Mouse (Mus musculus) skeletal muscle tissue, adult 2 months (tissue): Measurements from ENCODE around the gene Macf1.
"Not testable (repeated sequence)": the region's sequence is repeated elsewhere in the genome, so short reads cannot be mapped to it uniquely, and the experiment has no call there.

Source experiments
- DNase-seq: peaks from one replicate; pipeline ENCODE4 v3.0.0-alpha.2; 2012; ENCODE audit warnings: low read depth, low spot score

Macf1 gene

DNA sequence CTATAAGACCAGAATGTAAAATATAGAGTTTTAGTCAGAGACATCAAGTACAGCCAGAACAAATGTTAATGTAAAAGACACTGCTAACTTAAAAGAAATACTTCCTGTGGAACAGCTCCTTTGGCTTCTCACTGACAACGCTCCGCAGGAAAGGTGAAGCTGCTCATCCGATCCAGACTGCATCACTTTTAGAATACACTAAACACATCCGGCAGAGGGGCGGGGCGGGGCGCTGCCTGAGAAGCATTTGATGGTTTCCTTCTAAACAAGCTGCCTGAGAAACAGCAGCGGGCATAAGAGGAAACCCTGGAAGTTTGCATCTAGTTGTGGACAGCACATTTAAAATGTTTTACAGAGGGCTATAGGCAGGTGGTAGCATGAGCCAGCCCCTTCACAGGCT lies 328.2 kb downstream of the Macf1 start:
- no peak for DNase-seq

DNA sequence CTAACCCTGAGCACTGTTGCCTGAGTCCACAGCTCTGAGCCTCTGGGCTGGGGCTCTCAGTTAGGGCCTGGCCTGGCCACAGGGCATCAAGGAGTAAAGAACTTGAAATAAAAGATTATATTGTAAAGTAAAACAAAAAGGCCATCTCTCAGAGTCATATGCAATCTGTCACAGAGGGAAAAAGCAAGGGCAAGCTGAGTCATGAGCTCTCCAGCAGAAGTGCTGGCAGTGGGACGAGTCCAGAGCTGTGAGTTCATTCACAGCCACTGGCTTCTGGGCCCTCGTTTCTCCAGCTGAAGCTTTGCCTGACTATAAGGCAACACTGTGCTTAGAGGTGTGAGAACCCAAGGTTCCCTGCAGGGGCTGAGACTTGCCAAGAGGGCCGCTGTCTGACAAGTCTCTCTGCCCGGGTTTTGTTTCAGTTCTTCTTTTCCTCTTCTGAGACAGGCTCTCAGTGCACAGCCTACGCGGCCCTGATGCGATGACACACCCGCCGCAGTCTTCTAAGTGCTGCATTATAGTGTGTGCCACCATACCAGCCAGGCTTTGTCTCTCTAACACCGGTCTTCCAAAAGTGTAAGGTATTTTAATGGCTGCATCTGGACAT lies 330.8 kb downstream of the Macf1 start:
- no peak for DNase-seq

DNA sequence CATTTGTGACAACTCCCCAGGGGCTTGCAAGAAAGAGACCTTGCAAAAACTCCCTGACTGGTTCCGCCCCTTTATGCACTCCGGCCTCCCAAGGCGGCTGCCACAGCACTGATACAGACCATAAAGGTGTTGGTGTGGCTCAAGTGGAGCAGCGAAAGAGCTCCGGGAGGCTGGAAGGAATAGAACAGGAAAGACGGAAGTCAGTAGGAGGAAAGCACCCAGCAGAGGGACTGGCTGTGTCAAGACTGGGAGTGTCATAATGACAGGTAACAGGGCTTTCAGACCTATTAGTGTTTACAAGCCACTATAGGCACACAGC lies 340.7 kb downstream of the Macf1 start:
- no peak for DNase-seq

DNA sequence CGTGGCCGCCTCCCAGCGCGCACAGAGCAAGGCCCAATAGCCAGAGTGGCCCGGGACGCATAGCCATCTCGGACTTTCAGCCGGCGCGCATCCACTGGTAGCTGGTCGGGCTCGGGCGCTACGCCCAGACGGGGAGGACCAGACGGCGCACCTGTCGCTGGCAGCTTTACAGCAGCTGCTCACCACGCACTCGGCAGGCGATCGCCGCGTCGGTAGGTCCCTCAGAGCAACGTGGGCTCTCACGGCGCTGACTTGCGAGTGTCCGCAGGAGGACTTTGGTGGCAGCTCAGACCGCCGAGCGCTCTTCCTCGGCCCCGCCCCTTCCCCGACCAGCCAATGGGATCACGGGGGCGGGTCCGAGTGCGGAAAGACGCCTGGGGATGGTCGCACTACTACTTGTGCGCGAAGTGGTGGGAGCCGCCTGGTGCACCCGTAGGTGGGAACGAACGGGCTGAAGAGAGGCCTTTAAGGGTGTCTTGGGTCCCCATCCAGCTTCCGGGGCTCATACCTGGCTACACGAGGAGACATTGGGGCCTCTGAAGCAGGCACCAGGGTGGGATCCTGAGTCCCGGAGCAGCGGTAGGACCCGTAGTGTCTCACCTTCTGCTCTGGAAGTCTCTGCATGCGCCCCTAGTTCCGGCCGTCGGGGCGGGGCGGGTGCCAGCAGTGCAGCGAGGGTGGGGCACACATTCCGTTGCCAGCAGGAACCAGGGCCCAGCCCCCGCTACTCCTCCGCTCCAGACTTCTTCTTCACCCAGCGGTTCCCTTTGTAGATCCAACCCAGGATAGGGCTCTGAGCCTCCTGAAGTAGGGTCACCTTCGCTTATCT lies 341.3 kb downstream of the Macf1 start, which contains the start of gene Bmp8a:
Bmp8a (minus strand) TSS at position 611 of the 829 bp plus-strand sequence.
- DNase-seq = peak; percentile 27

DNA sequence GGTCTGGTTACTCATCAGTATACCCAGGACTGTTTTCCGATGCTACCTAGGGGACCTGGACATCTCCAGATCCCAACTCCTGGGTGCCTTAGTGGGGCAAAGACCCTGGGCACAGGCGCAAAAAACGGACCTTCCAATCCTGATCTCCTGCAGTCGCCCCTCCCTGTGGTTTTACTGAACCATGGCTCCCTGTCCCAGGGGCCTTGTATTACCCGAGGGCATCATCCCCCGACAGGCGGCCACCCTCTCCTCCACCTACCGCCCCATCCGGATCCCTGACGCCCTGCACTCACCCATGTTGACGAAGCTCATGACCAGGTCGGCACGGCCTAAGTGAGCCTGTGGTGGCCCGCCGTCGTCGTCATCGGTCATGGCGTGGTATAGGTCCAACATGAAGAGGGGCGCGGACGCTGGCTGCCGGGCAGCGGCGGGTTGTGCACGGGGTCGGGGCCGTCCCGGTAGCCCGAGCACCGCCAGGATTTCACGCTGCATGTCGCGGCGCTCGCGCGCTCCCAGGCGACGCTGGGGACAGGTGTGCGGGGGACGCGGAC lies 342.0 kb downstream of the Macf1 start:
- DNase-seq = no peak

DNA sequence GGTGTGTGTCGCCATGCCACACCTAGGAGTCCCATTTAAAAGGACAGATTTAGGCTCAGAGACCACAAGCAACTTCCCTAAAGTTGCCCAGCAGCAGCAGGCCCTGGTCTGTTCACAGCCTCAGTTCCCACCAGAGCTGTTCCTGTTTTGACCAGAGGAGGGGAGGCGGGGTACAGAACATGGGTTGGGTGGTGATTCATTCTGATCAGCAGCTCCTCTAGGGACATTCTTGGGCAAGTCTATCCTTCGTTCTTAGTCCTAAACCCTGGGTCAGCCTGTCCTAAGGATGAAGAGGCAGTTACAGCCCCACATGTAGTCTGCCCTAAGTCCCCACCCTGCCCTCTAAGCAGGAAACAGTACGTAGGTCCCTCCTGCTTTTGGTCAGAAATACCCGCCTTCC lies 343.9 kb downstream of the Macf1 start:
- DNase-seq = peak; percentile 15

DNA sequence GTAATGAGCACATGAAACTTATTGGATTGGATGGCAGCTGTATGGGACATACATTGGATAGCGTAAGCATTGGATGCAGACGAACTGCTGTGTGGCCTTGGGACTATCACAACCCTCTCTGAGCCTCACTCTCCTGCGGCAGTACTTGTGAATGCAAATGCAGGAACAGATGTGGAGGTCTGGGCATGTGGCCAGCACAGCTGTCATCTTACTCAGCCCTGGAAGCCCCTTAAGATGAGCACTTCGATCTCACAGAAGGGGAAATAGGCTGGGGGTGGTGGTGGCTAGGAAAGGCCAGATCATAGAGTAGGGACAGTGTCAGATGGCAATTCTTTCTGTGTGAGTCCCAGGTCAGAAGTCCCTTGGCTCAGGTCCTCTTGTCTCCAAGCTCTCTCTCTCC lies 346.5 kb downstream of the Macf1 start:
- DNase-seq = no peak

DNA sequence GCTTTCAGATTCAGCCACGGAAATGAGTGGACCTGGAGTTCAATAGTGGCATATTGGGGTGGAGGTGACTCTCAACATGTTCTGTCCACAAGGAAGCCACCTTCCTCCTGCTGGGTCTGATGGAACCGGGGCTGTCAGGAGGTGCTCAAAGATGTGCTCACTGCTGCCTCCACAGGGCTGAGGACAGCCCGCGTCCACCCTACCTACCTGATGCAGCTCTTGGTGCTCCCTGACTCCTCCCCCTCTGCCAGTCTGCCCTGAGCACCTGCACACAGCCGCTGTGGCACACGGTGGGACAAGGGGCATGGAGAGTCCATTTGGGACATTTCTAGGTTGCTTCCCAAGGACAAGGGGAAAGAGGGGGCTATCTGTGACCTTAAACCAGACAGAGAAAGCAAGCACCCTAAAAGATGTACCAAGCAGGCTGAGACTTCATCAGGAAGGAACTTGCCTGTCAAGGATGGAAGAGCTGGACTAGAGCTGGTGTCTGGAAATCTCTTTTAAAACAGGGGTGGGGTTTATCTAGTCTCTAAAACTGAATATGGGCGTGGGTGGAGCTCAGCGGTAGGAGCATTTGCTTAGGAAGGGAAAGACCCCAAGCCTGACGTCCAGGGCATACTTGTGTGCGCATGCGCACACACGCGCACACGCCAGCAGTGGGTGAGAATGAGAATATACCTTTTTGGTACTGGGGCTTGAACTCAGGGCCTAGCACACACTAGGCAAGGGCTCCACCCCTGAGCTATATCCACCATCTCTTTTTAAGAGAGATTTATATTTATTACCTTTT lies 348.2 kb downstream of the Macf1 start:
- no peak for DNase-seq

DNA sequence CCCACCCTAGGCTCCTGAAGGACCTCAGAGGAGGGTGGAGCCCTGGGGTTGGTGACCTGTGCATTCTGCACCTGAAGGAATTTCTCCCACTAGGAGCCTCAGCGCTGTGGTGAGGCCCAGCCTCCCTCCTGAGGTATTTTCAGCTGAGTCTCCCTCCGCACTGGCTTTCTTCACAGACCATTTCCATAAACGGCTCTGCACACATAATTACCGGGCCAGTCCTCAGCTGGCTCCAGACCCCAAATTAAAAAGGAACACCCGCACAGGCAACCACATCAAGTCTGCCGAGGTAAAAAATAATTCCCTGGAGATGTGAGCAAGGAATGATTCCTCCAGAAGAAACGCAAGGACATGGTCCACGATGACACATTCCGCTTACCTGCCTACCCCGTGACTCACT lies 348.9 kb downstream of the Macf1 start:
- DNase-seq = not testable (repeated sequence)

DNA sequence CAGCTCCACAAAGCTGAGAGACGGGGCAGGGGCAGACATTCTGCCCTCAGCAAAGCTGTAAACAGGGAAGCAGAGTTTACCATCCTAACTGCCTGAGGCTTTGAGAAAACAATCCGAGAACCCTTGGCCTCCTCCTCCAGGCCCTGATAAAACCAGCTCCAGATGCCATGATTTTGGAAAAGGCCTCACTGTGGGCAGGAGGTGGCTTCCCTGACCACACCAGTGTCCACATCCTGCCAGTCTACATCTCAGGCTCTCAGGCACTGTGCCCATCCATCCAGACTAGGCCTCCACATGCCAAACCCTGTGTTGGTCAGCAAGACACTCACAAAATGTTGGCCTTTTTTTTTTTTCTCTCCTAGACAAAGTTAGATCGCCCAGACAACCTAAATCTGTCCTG lies 350.0 kb downstream of the Macf1 start:
- no peak for DNase-seq

DNA sequence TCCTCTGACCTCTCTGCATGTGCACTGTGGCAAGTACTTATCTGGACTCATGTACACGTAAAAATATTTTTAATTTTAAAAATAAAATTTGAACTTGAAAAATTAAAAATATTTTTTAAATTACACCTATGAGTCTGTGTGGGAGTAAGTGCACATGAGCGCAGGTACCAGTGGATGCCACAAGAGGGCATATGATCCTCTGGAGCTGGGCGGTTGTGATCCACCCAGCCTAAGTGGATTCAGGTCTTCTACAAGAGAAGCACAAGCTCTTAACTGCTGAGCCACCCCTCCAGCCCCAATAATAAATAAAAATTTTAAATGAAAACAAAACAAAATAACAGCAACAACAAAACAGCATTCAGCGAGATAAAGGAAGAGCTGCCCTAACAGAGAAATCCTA lies 351.0 kb downstream of the Macf1 start:
- no peak for DNase-seq

DNA sequence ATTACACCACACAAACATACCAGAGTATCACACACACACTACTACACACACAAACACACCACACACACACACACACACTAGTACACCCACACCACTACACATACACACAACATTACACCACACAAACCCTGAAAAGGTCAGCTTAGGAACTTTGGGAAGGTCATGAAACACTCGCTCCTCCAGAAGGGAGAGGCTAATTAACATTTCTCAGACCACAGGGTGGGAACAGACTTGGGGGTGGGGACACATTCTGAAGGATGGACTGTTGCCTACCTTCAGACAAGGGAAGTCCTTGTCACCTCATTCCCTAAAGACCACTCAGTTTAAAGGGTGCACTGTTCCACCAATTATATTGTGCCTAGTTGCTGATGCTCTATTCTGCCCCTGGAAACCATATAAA lies 352.2 kb downstream of the Macf1 start:
- not testable (repeated sequence) for DNase-seq

DNA sequence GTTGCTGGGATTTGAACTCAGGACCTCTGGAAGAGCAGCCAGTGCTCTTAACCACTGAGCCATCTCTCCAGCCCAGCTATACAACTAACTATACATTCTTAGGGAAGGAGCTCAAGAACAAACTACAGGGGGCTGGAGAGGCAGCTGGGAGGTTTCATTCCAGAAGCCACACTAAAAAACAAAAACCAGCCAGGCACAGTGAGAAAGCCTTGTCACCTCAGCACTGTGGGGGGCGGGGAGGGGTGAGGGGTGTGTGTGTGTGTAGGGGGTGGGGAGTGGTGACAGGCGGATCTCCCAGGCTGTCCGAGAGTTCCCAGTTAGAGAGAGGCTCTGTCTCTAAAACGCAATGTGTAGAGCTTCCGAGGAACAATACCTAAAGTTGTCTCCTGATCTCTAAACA lies 352.8 kb downstream of the Macf1 start:
- DNase-seq = no peak

DNA sequence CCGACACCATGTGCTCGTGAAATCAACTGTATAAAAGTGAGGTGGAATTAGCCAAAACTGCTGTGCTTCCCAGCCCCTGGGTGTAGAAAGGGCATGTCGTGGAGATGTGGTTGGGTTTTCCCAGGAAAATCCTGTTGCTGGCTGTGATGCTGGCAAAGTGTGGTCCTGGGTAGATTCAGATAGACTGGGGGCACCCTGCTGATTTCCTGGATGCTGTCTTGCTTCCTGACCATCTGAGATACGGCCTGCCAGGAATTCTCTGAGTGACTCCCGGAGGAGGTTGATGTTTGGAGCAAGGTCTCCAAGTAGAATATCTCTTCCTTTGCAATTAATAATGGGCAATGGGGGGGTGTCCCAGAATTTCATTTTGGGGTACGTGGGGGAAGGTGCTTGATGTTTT lies 355.2 kb downstream of the Macf1 start:
- no peak for DNase-seq

DNA sequence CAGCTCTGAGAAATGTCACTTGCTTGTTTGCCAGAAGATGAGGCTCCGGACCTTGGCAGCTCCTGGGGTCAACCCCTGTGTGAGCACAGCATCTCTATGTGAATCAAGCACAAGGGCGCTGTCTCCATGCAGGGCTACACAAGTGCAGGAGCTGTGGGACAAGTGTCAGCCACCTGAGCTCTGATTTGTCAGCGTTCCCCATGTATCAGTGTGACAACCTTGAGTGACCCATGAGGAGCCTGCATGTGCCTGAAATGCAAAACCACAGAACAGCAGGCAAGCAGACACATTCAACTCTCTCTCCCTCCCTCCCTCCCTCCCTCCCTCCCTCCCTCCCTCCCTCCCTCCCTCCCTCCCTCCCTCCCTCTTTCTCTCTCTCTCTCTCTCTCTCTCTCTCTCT lies 356.5 kb downstream of the Macf1 start:
- DNase-seq = no peak

DNA sequence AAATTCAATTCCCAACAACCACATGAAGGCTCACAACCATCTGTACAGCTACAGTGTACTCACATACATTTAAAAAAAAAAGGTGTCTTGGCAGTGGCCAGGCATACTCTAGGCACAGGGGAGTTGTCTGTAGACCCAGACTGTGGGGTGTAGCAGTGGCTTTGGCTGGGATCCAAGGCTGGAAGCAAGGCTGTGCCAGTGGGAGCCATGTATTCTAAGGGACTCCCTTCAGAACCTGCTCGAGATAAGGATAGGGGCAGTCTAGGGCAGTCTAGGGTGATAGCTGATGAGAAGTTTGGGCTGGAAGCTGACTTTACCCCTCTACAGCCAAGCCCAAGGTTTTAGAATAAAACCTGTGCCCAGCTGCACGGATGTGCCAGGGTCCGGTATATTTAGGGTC lies 358.1 kb downstream of the Macf1 start:
- no peak for DNase-seq

DNA sequence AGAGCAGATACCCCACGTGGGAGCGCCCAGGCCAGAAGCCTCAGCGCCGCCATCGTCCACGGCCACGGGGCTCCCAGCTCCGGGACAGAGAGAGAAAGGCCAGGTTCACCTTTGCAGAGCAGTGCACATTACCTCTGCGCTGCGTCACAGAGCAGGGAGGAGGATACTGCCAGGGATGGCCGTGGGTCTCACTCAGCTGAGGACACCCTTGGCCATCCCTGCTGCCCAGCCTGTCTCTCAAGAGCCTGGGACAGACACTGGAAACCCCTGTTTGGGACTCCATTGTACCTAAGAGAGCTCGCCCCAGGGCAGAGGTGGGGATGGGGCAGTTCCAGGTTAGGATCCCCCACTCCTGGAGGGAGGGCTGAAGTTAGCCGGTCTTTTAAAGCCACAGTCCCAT lies 360.6 kb downstream of the Macf1 start, which contains the start of gene Oxct2a:
Oxct2a (minus strand) TSS at position 101 of the 400 bp plus-strand sequence.
- DNase-seq = no peak

DNA sequence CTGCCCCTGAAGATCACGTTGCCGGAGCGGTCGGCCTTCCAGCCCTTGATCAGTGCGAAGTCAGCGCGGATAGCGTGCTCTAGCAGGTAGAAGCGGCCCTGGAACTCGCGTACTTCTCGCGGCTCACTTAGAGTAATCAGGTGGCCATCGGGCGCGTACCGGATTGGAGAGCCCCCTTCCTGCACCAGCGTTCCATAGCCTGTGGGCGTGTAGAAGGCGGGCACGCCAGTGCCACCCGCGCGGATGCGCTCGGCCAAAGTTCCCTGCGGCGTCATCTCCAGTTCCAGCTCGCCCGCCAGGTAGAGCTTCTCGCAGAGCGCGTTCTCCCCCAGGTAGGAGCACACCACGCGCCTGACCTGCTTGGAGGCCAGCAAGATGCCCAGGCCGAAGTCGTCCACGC lies 361.2 kb downstream of the Macf1 start:
- not testable (repeated sequence) for DNase-seq

DNA sequence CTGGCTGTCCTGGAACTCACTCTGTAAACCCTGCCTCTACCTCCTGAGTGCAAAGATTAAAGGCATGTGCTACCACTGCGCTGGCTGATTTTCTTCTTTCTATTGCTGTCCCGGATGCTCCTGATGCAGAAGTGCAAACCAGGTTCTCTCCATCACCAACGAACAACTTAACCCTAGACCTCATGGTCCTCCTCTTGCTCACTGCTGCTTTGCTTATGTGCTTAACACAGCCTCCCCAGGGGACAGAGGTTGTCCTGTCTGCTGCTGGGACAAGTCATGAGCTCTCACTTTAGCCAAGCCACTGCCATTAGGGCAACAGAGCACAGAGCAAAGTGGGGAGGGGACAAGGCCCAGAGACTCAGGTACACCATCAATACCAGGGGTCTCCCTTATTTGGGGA lies 369.7 kb downstream of the Macf1 start:
- DNase-seq = no peak

DNA sequence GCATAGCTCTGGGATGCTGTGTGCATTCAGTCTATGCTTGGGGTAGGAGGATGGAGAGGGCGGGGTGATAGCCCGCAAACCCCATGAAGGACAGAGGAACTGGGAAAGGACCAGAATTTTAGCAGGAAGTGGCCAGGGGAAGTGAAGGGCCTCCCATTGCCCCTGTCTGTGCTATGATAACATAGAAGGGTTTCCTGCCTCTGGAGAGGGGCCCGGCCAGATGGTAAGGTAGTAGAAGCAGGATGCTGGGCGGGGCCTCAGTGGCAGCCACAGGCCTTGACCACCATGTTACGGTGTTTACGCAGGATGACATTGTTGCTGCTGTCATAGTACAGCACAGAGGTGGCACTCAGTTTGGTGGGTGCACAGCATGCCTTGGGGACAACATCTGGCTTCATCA lies 371.1 kb downstream of the Macf1 start:
- no peak for DNase-seq

DNA sequence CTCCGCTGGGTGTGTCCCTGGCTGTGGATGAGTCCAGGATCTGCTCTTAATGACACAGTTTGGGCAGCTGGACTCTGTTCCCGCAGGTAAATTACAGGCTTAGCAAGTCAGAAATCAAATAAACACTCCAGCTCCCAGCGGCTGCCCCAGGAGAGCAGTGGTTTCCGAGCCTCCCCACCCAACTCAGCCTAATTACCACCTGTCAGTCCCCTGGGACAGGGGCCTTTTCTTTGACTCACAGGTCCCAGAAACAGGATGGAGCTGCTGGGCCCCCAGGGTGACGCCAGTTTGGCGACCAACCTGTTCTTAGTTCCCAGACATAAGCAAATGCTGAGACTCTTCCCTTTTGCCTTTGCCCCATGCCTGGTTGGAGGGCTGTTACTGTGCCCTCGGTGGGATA lies 372.3 kb downstream of the Macf1 start:
- no peak for DNase-seq

DNA sequence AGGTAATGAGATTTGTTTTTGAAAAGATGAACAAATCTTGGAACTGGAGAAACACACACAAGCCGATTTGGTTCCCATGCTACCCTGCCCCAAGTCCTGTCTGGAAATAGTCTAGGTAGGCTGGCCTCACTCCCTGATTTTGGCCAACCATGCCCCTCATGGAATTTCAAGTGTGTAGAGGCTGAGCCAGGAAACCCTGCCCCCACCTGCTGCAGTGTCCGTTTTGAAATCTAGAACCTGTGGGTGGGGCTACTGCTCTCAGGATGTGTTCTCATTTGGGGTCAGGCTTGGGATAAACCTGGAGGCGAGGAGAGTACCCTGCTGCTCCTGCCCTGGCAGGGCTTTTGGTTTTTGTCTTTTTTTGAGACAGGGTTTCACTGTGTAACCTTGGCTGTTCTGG lies 375.9 kb downstream of the Macf1 start:
- no peak for DNase-seq
